Mouse (Mus musculus) gastrocnemius, postnatal 14 days (tissue): ENCODE measurements around the gene Aldh1a7. TPM values are rescaled to one million over a fixed set of nuclear protein-coding genes. Genes with fewer than 3 reads are reported as not detected.
"Not testable (repeated sequence)": the region's sequence is repeated elsewhere in the genome, so short reads cannot be mapped to it uniquely, and the experiment has no call there.

Source experiments
- DNase-seq: peaks from one replicate; pipeline ENCODE4 v3.0.0; 2021; ENCODE audit warnings: mixed read lengths
- intact Hi-C: fragments of 180-260 bp; cut with DNase I; formaldehyde crosslinking; loops from one replicate; pipeline ENCODE4 v1.15.1; 2025; ENCODE audit warnings: low total_unique reads
- total RNA-seq, 2 experiments: library from RNA; stranded (reverse); gene quantifications; 2 replicates each; pipeline ENCODE4 v1.2.3; 2021

Gene Aldh1a7
- total RNA-seq, 2 experiments from 2014 or later: 0.92 to 1.5 TPM

GRCm38 (mm10) chr19:20647496-20647895, 79.9 kb downstream of the Aldh1a7 start:
- intact Hi-C loops, DNase-seq: not testable (repeated sequence)

GRCm38 (mm10) chr19:20644346-20644745, 83.0 kb downstream of the Aldh1a7 start:
- no peak for DNase-seq
- intact Hi-C loops: no loop called here

Other genes with a start within 250 kb of the Aldh1a7 start
- gene Aldh1a1, start 234.8 kb downstream of the Aldh1a7 start, total RNA-seq: 10 to 100 TPM; 25.3 to 47.9 TPM
- not detected for gene Tmc1, start 226.6 kb upstream of the Aldh1a7 start, total RNA-seq